Mouse (Mus musculus): ENCODE results near the gene Zdhhc17.
A peak's percentile ranks its signal among the peaks of the same experiment; 100 is the strongest.

Gene Zdhhc17

GRCm38 (mm10) chr10:110958879-110959278, 51.1 kb downstream of the Zdhhc17 start:
- DNase-seq (ENCODE audit: low spot score in 2 of 2) = peak in 1 of 2 experiments; percentile 12

- DNase-seq (ENCODE audit: low spot score in 2 of 2) = peak; percentile 67 to 72
These were observed 56.9 kb downstream of the Zdhhc17 start for GRCm38 (mm10) chr10:110952937-110953451.

- DNase-seq (ENCODE audit: low spot score in 2 of 2) = peak in 1 of 2 experiments; percentile 13
These were observed 57.7 kb downstream of the Zdhhc17 start for GRCm38 (mm10) chr10:110952271-110952670.

GRCm38 (mm10) chr10:110951748-110952147, 58.2 kb downstream of the Zdhhc17 start:
- DNase-seq (ENCODE audit: low spot score in 2 of 2) = peak in 1 of 2 experiments; percentile 19

GRCm38 (mm10) chr10:110951112-110951511, 58.8 kb downstream of the Zdhhc17 start:
- DNase-seq (ENCODE audit: low spot score in 2 of 2) = no peak

- no peak for DNase-seq (ENCODE audit: low spot score in 2 of 2)
These were observed 62.4 kb downstream of the Zdhhc17 start for GRCm38 (mm10) chr10:110947574-110947973.

GRCm38 (mm10) chr10:110945966-110946365, 64.0 kb downstream of the Zdhhc17 start:
- DNase-seq (ENCODE audit: low spot score in 2 of 2) = no peak

- no peak for DNase-seq (ENCODE audit: low spot score in 2 of 2)
These were observed 65.8 kb downstream of the Zdhhc17 start for GRCm38 (mm10) chr10:110944175-110944574.

- DNase-seq (ENCODE audit: low spot score in 2 of 2) = no peak
These were observed 67.1 kb downstream of the Zdhhc17 start for GRCm38 (mm10) chr10:110942806-110943205.

- no peak for DNase-seq (ENCODE audit: low spot score in 2 of 2)
These were observed 68.0 kb downstream of the Zdhhc17 start for GRCm38 (mm10) chr10:110941968-110942367.

GRCm38 (mm10) chr10:110940740-110941398, 69.1 kb downstream of the Zdhhc17 start:
- no peak for DNase-seq (ENCODE audit: low spot score in 2 of 2)

- DNase-seq (ENCODE audit: low spot score in 2 of 2) = no peak
These were observed 70.2 kb downstream of the Zdhhc17 start for GRCm38 (mm10) chr10:110939717-110940116.

GRCm38 (mm10) chr10:110938841-110939549, 70.9 kb downstream of the Zdhhc17 start:
- DNase-seq (ENCODE audit: low spot score in 2 of 2) = peak; percentile 69 to 76

- DNase-seq (ENCODE audit: low spot score in 2 of 2) = peak in 1 of 2 experiments; percentile 47
These were observed 71.6 kb downstream of the Zdhhc17 start for GRCm38 (mm10) chr10:110938361-110938760.

- DNase-seq (ENCODE audit: low spot score in 2 of 2) = no peak
These were observed 74.3 kb downstream of the Zdhhc17 start for GRCm38 (mm10) chr10:110935669-110936068.

GRCm38 (mm10) chr10:110935081-110935480, 74.9 kb downstream of the Zdhhc17 start:
- DNase-seq (ENCODE audit: low spot score in 2 of 2) = no peak

- DNase-seq (ENCODE audit: low spot score in 2 of 2) = no peak
These were observed 76.4 kb downstream of the Zdhhc17 start for GRCm38 (mm10) chr10:110933584-110933983.

- peak in 1 of 2 experiments; percentile 45 for DNase-seq (ENCODE audit: low spot score in 2 of 2)
These were observed 77.9 kb downstream of the Zdhhc17 start for GRCm38 (mm10) chr10:110931913-110932560.

GRCm38 (mm10) chr10:110931161-110931912, 78.6 kb downstream of the Zdhhc17 start:
- DNase-seq (ENCODE audit: low spot score in 2 of 2) = no peak

- no peak for DNase-seq (ENCODE audit: low spot score in 2 of 2)
These were observed 80.2 kb downstream of the Zdhhc17 start for GRCm38 (mm10) chr10:110929756-110930155.

GRCm38 (mm10) chr10:110927491-110927890, 82.4 kb downstream of the Zdhhc17 start:
- no peak for DNase-seq (ENCODE audit: low spot score in 2 of 2)

- no peak for DNase-seq (ENCODE audit: low spot score in 2 of 2)
These were observed 87.3 kb downstream of the Zdhhc17 start for GRCm38 (mm10) chr10:110922612-110923011.
